Mouse (Mus musculus) midbrain, embryonic 16.5 days (tissue): ENCODE results near the gene Gm26897. TPM values are rescaled to one million over a fixed set of nuclear protein-coding genes. Genes with fewer than 3 reads are reported as not detected.

Experiments
- ATAC-seq: fragments of 200-750 bp; cut with Nextera tagmentation; 2 replicates; pipeline ENCODE4 v1.8.0; 2017; ENCODE audit warnings: moderate TSS enrichment
- H3K27ac ChIP-seq: fragments of 300-500 bp; sonication (generic); 2 replicates; pipeline ENCODE4 v1.5.1; 2014; ENCODE audit warnings: mild to moderate bottlenecking, low read length, mixed read lengths
- H3K27me3 ChIP-seq: fragments of 300-500 bp; sonication (generic); 2 replicates; pipeline ENCODE4 v1.6.1; 2014; ENCODE audit warnings: low read depth, low read length, mixed read lengths; ENCODE audit not compliant: control insufficient read depth, insufficient read depth
- H3K36me3 ChIP-seq: fragments of 300-500 bp; sonication (generic); 2 replicates; pipeline ENCODE4 v1.6.1; 2014; ENCODE audit warnings: mild to moderate bottlenecking, low read length, moderate library complexity, mixed read lengths; ENCODE audit not compliant: control insufficient read depth, insufficient read depth
- H3K4me1 ChIP-seq: fragments of 300-500 bp; sonication (generic); 2 replicates; pipeline ENCODE4 v1.6.1; 2014; ENCODE audit warnings: mild to moderate bottlenecking, low read length, mixed read lengths; ENCODE audit not compliant: control insufficient read depth, insufficient read depth
- H3K4me2 ChIP-seq: fragments of 300-500 bp; sonication (generic); 2 replicates; pipeline ENCODE4 v1.6.1; 2014; ENCODE audit warnings: mild to moderate bottlenecking, low read length, mixed read lengths
- H3K4me3 ChIP-seq: fragments of 300-500 bp; sonication (generic); 2 replicates; pipeline ENCODE4 v1.5.1; 2014; ENCODE audit warnings: low read depth, mild to moderate bottlenecking, low read length, moderate library complexity, mixed read lengths
- H3K9ac ChIP-seq: fragments of 300-500 bp; sonication (generic); 2 replicates; pipeline ENCODE4 v1.6.1; 2014; ENCODE audit warnings: low read depth, low read length, mixed read lengths
- H3K9me3 ChIP-seq: fragments of 300-500 bp; sonication (generic); replicated peaks from 2 replicates; pipeline ENCODE4 v1.6.1; 2014; ENCODE audit warnings: mild to moderate bottlenecking, low read length, mixed read lengths; ENCODE audit not compliant: control insufficient read depth, poor library complexity, severe bottlenecking
- WGBS: fragments of 180-500 bp; shearing (Covaris S2); extraction: QIAGEN DNeasy Blood & Tissue Kit; methylation state at CpG from one replicate; pipeline ENCODE4 v1.1.7; 2014; 5-methylcytosine and 5-hydroxymethylcytosine counted together
- polyA plus RNA-seq: library from polyadenylated mRNA; unstranded; fragments of >200 nt; fragmentation: Nextera tagmentation; extraction: Ambion mirVana; gene quantifications from 2 replicates; pipeline ENCODE4 v1.2.1, GENCODE M21; 2015

The Gm26897 gene
- polyA plus RNA-seq, 1 experiment from 2014 or later = not detected

- WGBS = 56% methylated on average over 3 of the region's 3 CpGs
- H3K27ac ChIP-seq = no peak overlapping the region
These were observed 14.7 kb upstream of the Gm26897 start for GRCm38 (mm10) chr5:111719018-111719417.

DNA sequence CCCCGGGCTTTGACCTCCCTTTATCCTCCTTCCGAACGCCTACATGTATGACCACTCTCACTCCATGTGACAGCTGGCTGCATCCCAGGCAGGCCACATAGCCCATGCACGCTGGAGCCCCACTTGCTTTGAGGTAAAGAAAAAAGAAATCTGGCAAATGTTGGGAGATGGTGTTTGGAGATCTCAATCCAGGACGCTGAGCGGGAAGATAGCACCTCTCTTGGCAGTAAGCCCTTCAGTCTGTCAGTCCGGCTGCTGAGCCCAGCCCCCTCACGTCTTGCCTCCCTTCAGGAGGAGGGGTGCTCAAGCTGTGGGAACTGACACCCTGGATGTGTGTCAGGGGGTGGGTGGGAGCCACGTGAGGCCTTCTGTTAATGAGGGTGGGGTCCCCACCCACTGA lies 13.0 kb upstream of the Gm26897 start:
- Histone ChIP-seq H3K4me2 (no peak overlapping the region), H3K9me3 (no peaks in the 10 kb centered on the region), H3K9ac (no peak overlapping the region), H3K27ac (no peak overlapping the region), H3K4me3 (no peak overlapping the region), H3K4me1 (peaks cover 30% of the 10 kb centered on the region), H3K36me3 (no peaks in the 10 kb centered on the region), H3K27me3 (no peaks in the 10 kb centered on the region)
- WGBS = 74% methylated on average over 9 of the region's 9 CpGs
- no peak for ATAC-seq

More at GRCm38 (mm10) chr5:111719018-111719417, 14.7 kb upstream of the Gm26897 start:
- Histone ChIP-seq H3K9ac (no peak overlapping the region), H3K36me3 (no peaks in the 10 kb centered on the region), H3K4me3 (no peak overlapping the region), H3K9me3 (no peaks in the 10 kb centered on the region), H3K27me3 (no peaks in the 10 kb centered on the region), H3K4me2 (no peak overlapping the region), H3K4me1 (peaks cover 13% of the 10 kb centered on the region)
- no peak for ATAC-seq

GRCm38 (mm10) chr5:111724713-111725112 lies 9.0 kb upstream of the Gm26897 start:
- no peaks in the 10 kb centered on the region for H3K27me3 ChIP-seq
- H3K9ac ChIP-seq = peak overlapping the region; percentile 17; the same call in 1 of the 2 replicates
- H3K4me3 ChIP-seq = no peak overlapping the region
- peaks cover 24% of the 10 kb centered on the region for H3K4me1 ChIP-seq
- peak; percentile 86 for ATAC-seq
- H3K4me2 ChIP-seq = peak overlapping the region; percentile 33; the same call in 1 of the 2 replicates
- H3K9me3 ChIP-seq = no peaks in the 10 kb centered on the region
- 17% methylated on average over 10 of the region's 10 CpGs for WGBS
- H3K36me3 ChIP-seq = no peaks in the 10 kb centered on the region
- H3K27ac ChIP-seq = peak overlapping the region; percentile 78

GRCm38 (mm10) chr5:111725195-111725920 lies 8.4 kb upstream of the Gm26897 start:
- no peaks in the 10 kb centered on the region for H3K36me3 ChIP-seq
- ATAC-seq = peak; percentile 57
- 29% methylated on average over 22 of the region's 22 CpGs for WGBS
- H3K4me2 ChIP-seq = peak overlapping the region; percentile 33
- H3K27ac ChIP-seq = peak overlapping the region; percentile 78
- H3K4me1 ChIP-seq = peaks cover 25% of the 10 kb centered on the region
- no peaks in the 10 kb centered on the region for H3K27me3 ChIP-seq
- no peaks in the 10 kb centered on the region for H3K9me3 ChIP-seq
- H3K4me3 ChIP-seq = peak overlapping the region; percentile 6; the same call in 1 of the 2 replicates
- peak overlapping the region; percentile 42; the same call in 1 of the 2 replicates for H3K9ac ChIP-seq

- H3K9ac ChIP-seq = no peak overlapping the region
- no peak overlapping the region for H3K27ac ChIP-seq
- no peaks in the 10 kb centered on the region for H3K9me3 ChIP-seq
- H3K4me2 ChIP-seq = no peak overlapping the region
- peaks cover 30% of the 10 kb centered on the region for H3K4me1 ChIP-seq
- WGBS = 84% methylated on average over 4 of the region's 4 CpGs
- ATAC-seq = no peak
- H3K27me3 ChIP-seq = no peaks in the 10 kb centered on the region
- H3K36me3 ChIP-seq = no peaks in the 10 kb centered on the region
- no peak overlapping the region for H3K4me3 ChIP-seq
These were observed 5.3 kb upstream of the Gm26897 start for GRCm38 (mm10) chr5:111728411-111728810.

- peak overlapping the region; percentile 52 for H3K9ac ChIP-seq
- no peak overlapping the region for H3K4me2 ChIP-seq
- peak; percentile 57; the same call in 1 of the 2 replicates for ATAC-seq
- H3K27me3 ChIP-seq = no peaks in the 10 kb centered on the region
- no peak overlapping the region for H3K4me3 ChIP-seq
- peaks cover 12% of the 10 kb centered on the region for H3K4me1 ChIP-seq
- no peaks in the 10 kb centered on the region for H3K36me3 ChIP-seq
- WGBS = 12% methylated on average over 16 of the region's 16 CpGs
- no peaks in the 10 kb centered on the region for H3K9me3 ChIP-seq
- peak overlapping the region; percentile 76 for H3K27ac ChIP-seq
These were observed 3.1 kb upstream of the Gm26897 start for GRCm38 (mm10) chr5:111730560-111731167.

GRCm38 (mm10) chr5:111732194-111732593 lies 1.5 kb upstream of the Gm26897 start:
- H3K27ac ChIP-seq = no peak overlapping the region
- H3K36me3 ChIP-seq = no peaks in the 10 kb centered on the region
- 84% methylated on average over 2 of the region's 2 CpGs for WGBS
- no peak for ATAC-seq
- no peak overlapping the region for H3K4me3 ChIP-seq
- peaks cover 8% of the 10 kb centered on the region for H3K4me1 ChIP-seq
- H3K27me3 ChIP-seq = no peaks in the 10 kb centered on the region
- no peaks in the 10 kb centered on the region for H3K9me3 ChIP-seq
- H3K4me2 ChIP-seq = no peak overlapping the region
- H3K9ac ChIP-seq = no peak overlapping the region

DNA sequence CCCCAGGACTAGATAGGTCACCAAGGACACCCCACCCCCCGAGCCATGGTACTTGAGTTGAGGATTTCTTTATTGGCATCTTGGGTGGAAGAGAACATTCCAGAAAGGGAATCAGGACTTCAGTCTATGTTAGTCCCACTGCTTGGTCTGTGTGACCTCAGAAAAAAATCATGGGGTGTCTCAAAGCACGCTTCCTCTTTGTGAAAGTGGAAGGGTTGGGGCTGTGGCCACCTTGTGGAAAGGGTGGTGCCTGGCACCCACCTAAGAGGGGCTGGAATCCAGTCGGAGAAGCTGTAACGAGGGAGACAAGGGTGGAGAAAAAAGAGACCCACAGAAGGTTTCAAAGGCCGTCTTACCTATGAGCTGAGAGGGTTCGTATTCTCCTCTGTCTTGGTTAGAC lies 5.8 kb downstream of the Gm26897 start:
- 79% methylated on average over 6 of the region's 6 CpGs for WGBS

More for the DNA sequence above, 5.8 kb downstream of the Gm26897 start:
- Histone ChIP-seq H3K36me3 (no peaks in the 10 kb centered on the region), H3K4me2 (no peak overlapping the region), H3K4me3 (no peak overlapping the region), H3K27me3 (peaks cover 4% of the 10 kb centered on the region; the same call in 1 of the 2 replicates), H3K4me1 (peaks cover 29% of the 10 kb centered on the region), H3K9ac (no peak overlapping the region), H3K9me3 (no peaks in the 10 kb centered on the region), H3K27ac (no peak overlapping the region)
- ATAC-seq = no peak
